Mouse (Mus musculus) gastrocnemius, postnatal 4 days (tissue): ENCODE data around the gene Intu. TPM values are rescaled to one million over a fixed set of nuclear protein-coding genes. Genes with fewer than 3 reads are reported as not detected.

Experiments used
- DNase-seq, 2 experiments: peaks; one replicate each; pipeline ENCODE4 v3.0.0; 2021 to 2022; ENCODE audit warnings: low spot score in 2 of 2, mixed read lengths in 2 of 2
- long read RNA-seq, 2 experiments: library from polyadenylated mRNA; stranded (forward); transcript quantifications; one replicate each; pipeline ENCODE4 v2.0.0; 2021
- total RNA-seq, 2 experiments: library from RNA; stranded (reverse); gene quantifications; 2 replicates each; pipeline ENCODE4 v1.2.3; 2021

Gene Intu
- total RNA-seq = 1 to 10 TPM; 3.2 to 3.9 TPM
- long read RNA-seq, experiment 1, partial matches to known transcripts = 2 of 4 reads
- long read RNA-seq, experiment 1, other reads (novel, unspliced or antisense) = 2 of 4 reads
- long read RNA-seq, experiment 2, partial matches to known transcripts = 3 of 4 reads
- long read RNA-seq, experiment 2, other reads (novel, unspliced or antisense) = 1 of 4 reads

GRCm38 (mm10) chr3:40531286-40532141 is at the start of gene Intu:
Gene Intu, plus strand, starts transcription at chr3:40531286.
- DNase-seq = peak; percentile 40 to 70

DNA sequence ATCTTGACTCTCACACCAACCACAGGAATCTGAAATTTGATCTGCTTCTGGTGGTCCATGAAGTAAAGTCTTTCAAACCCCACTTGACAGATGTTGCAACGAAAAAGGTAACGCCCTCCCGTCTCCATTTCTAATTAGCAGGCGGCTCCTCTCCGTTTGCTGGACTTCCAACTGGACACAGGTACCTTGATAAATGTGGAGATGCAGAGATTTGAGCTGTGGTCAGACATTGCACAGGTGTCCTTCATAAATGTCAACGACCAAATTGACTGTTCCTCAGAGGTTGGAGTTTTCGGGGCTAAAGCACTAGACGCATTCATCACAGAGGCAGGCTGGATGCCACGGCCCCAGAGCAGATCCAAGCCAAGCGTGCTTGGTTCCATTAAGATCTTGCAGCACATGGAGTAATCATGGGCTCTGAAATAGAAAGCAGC is 47.8 kb upstream of the Intu start:
- no peak for DNase-seq

- no peak for DNase-seq
These were observed 43.7 kb upstream of the Intu start for GRCm38 (mm10) chr3:40487381-40487780.

GRCm38 (mm10) chr3:40491742-40492141 is 39.3 kb upstream of the Intu start:
- no peak for DNase-seq

DNA sequence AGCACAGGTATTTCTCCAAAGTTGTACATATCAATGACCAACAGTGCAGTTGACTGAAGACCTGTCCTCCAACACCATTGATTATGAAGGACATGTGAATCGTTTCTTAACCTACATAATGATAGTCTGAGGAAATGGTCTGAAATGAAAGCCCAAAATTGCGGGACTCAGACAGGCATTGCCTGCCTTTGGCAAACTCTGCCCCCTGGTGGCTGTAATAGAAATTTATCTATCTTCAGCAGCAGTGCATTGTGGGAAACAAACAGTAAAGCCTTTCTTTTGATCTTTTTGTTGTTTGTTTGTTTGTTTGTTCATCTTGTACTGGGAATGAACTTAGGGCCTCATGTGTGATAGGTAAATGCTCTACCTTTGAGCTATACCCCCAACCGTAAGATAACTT is 32.2 kb upstream of the Intu start:
- no peak for DNase-seq

DNA sequence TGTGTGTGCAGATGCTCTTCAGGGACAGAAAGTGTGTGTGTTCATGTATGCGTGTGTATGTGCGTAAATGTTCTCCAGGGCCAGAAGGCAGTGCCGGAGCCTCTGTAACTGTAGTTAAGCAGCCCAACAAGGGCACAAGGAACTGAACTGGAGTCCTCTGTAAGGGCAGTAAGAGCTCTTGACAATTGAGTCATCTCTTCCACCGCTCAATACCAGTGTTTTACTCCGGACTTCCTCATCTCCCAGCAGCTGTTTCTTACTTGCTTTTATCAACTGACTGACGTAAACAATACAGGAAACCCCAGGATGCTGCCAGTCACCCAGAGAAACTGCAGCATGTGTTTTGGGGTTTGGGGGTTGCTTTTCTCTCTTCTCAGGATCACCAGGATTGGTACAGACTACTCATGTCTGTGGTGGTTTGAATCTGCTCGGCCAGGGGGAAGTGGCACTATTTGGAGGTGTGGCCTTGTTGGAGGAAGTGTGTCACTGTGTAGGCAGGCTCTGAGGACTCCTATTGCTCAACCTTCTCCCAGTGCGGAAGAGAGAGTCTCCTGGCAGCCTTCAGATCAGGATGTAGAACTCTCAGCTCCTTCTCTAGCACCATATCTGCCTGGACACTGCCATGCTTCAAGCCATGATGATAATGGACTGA is 30.8 kb upstream of the Intu start:
- no peak for DNase-seq

- no peak for DNase-seq
These were observed 26.7 kb upstream of the Intu start for GRCm38 (mm10) chr3:40504377-40504776.

DNA sequence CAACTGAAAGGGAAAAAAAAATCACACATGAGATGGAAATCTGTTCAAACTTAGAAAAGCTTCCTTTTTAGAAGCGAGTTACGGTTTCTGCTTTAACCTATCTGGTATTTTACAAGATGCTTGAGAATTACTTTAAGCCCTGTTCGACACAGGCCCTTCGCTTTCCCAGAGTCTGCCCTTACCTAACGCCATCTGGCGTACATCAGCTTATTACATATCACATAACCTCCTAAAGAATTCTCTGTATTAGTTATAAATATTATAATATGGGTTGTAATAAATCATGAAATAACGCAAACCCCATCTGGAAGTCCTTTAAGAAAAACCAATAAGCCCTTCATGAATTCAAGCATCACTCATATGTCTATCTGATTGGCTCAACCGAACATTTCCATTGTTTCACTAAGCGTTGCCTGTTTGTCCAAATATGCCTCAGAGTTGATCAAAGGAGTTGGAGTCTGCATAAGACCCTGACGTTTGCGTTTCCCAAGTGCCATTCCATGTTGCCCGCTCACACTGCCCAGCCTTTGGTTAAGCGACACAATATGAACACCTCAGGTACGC is 25.6 kb upstream of the Intu start:
- DNase-seq = no peak

DNA sequence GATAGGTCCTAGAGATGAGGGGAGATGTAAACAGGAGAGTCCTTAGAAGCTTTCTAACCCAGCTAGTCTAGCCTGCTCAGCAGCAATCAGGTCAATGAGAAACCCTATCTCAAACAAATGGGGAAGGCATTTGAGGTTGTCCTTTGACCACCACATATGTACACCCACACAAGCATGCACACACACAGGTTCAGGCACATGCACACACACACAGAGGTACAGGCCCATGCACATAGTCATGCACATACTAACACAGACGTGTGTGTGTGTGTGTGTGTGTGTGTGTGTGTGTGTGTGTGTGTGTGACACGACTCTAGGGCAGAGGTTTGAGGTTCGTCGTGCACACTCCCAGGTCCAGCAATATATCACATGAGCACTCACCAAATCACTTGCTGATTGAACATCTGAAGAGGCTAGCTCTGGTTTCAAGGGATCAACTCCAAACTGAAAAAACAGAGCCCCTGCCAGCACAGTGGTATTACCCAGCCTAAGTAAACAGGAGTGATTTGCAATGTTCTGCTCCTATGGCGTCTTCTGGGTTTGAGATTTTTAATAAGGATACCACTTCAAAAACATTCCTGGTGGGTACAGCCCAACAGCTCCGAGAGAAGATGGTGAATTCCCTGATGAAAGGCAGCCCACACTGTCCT is 22.0 kb upstream of the Intu start:
- DNase-seq = no peak

DNA sequence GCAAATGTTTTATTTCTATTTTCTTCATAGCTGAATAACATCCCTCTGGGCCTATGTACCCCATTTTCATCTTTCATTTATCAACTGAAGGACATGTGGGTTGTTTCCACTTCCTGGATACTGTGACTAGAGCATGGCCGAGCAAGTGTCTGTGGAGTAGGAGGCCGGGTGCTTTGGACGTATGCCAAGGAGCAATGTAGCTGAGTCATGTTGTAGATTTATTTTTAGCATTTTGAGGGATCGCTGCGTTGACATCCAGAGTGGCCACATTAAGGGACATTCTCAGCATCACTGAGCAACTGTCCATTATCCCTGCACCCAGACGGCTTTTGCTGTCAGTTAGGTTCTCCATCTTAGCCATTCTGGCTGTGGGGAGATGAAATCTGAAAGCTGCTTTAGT is 20.5 kb upstream of the Intu start:
- peak in 1 of 2 experiments; percentile 25 for DNase-seq

- peak in 1 of 2 experiments; percentile 23 for DNase-seq
These were observed 17.9 kb upstream of the Intu start for GRCm38 (mm10) chr3:40512936-40513829.

- no peak for DNase-seq
These were observed 12.8 kb upstream of the Intu start for GRCm38 (mm10) chr3:40518240-40518639.

- DNase-seq = no peak
These were observed 11.5 kb upstream of the Intu start for GRCm38 (mm10) chr3:40519555-40519954.

DNA sequence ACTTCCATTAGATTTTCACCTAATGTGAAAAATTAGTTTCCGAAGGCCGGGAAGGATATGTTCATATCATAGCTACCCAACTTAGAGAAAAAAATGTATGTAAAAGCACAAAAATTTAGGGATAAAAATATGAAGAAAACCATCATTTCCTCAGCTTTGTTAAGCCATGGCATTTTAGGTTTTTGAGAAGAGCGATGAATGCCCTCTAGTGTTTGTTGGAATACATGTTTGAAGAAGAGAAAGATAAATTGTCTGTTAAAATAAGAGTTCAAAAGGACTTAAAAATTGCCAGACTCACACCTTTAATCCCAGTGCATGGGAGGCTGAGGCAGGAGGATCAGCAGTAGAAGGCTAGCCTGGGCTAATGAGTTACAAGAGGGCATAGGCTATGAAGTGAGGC is 10.5 kb upstream of the Intu start:
- no peak for DNase-seq

- no peak for DNase-seq
These were observed 8.6 kb upstream of the Intu start for GRCm38 (mm10) chr3:40522446-40522845.

DNA sequence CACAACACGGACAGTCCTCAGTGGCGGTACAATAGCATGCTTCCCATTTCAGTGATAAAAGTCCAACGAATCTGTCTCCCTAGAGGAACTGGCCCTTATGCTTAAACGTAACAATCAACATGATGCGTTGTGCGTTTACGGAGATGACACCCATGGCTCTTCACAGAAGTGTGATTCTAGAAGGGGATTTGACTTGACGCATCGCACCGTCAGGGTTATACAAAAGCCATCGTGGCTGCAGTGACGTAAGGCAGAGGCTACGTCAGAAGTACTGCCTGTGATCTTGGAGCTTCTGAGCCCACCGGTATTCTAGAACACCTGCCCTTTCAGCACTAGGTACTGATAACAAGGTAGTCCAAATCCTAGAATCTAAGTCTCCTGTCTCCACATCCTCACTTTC is 8.2 kb upstream of the Intu start:
- no peak for DNase-seq

GRCm38 (mm10) chr3:40523371-40523783 is 7.7 kb upstream of the Intu start:
- DNase-seq = no peak

- DNase-seq = no peak
These were observed 6.2 kb upstream of the Intu start for GRCm38 (mm10) chr3:40524841-40525240.

GRCm38 (mm10) chr3:40525341-40525740 is 5.7 kb upstream of the Intu start:
- DNase-seq = peak in 1 of 2 experiments; percentile 63

DNA sequence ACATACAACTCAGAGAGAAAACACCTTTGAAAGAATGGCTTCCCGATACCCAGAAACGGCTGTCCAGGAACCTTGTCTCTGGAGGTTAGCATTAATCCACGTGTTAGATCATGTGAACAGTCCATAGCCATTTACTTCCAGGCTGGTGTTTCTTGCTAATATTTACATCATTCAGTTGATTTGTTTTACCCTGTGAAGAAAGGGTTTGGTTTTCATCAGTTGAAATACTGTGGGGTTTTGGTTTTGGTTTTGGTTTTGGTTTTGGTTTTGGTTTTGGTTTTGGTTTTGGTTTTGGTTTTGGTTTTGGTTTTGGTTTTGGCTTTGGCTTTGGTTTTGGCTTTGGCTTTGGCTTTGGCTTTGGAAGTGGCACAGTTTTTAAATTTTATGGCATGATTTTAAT is 5.0 kb upstream of the Intu start:
- no peak for DNase-seq
